In genomic region chr1:82358871-82359647, GRCm38 (mm10) we compare ENCODE assay signal across 8 mouse cellular contexts. TPM values are rescaled to one million over a fixed set of nuclear protein-coding genes. Genes with fewer than 3 reads are reported as not detected.
DNase-seq lines count a peak whose midpoint lies in the region; ATAC-seq and TF ChIP-seq lines count a peak whose summit lies in the region.

No protein-coding gene starts in this region.

- H3K4me2 ChIP-seq in midbrain, embryonic 12.5 days (replicated peaks) = no peak overlapping the region
- H3K4me2 ChIP-seq in forebrain, embryonic 16.5 days (ENCODE audit: low read length) = 0 out of 2 replicates have a peak overlapping the region, but pooled peaks have one; percentile 17
- H3K4me2 ChIP-seq in hindbrain, embryonic 14.5 days (replicated peaks) = peak overlapping the region; percentile 29
- peak overlapping the region; percentile 35 for H3K4me2 ChIP-seq in stomach, postnatal 0 days (replicated peaks; ENCODE audit: low read depth)

- peak; percentile 34; the same call in 1 of the 2 replicates for ATAC-seq in midbrain, embryonic 12.5 days (ENCODE audit: low FRiP score, low read depth)
- peak; percentile 64; the same call in 1 of the 2 replicates for ATAC-seq in forebrain, embryonic 16.5 days
- ATAC-seq in hindbrain, embryonic 14.5 days (ENCODE audit: low FRiP score) = peak; percentile 60
- ATAC-seq in stomach, postnatal 0 days (ENCODE audit: low FRiP score, low TSS enrichment) = no peak
- no peak for ATAC-seq in megakaryocyte-erythroid progenitor cell, adult 5-6 weeks (replicated peaks; ENCODE audit: low FRiP score, low TSS enrichment, poor library complexity, severe bottlenecking)

- H3K9me3 ChIP-seq in midbrain, embryonic 12.5 days = no peaks in the 10 kb centered on the region
- H3K9me3 ChIP-seq in midbrain, embryonic 10.5 days (replicated peaks) = no peaks in the 10 kb centered on the region
- H3K9me3 ChIP-seq in forebrain, embryonic 16.5 days (ENCODE audit: control insufficient read depth, low read length) = no peaks in the 10 kb centered on the region
- H3K9me3 ChIP-seq in hindbrain, embryonic 14.5 days (ENCODE audit: control insufficient read depth, low read length) = no peaks in the 10 kb centered on the region
- no peaks in the 10 kb centered on the region for H3K9me3 ChIP-seq in limb, embryonic 10.5 days (replicated peaks)
- H3K9me3 ChIP-seq in stomach, postnatal 0 days (ENCODE audit: control insufficient read depth, low read length) = no peaks in the 10 kb centered on the region

- TF ChIP-seq EP300 in stomach, postnatal 0 days (optimal IDR thresholded peaks at IDR 0.05) = no peak

- DNase-seq in midbrain, embryonic 10.5 days (ENCODE audit: low spot score) = no peak
- no peak for DNase-seq in hindbrain, embryonic 14.5 days (ENCODE audit: low spot score)
- no peak for DNase-seq in limb, embryonic 10.5 days (ENCODE audit: low spot score)
- no peak for DNase-seq in stomach, postnatal 0 days (ENCODE audit: low spot score)
- no peak for DNase-seq in cerebellum, postnatal 14 days

- no peaks in the 10 kb centered on the region for H3K36me3 ChIP-seq in midbrain, embryonic 12.5 days
- H3K36me3 ChIP-seq in midbrain, embryonic 10.5 days = no peaks in the 10 kb centered on the region
- no peaks in the 10 kb centered on the region for H3K36me3 ChIP-seq in forebrain, embryonic 16.5 days (ENCODE audit: control insufficient read depth, insufficient read depth)
- no peaks in the 10 kb centered on the region; the same call in 1 of the 2 replicates for H3K36me3 ChIP-seq in hindbrain, embryonic 14.5 days (replicated peaks; ENCODE audit: control insufficient read depth, insufficient read depth)
- H3K36me3 ChIP-seq in limb, embryonic 10.5 days = no peaks in the 10 kb centered on the region
- no peaks in the 10 kb centered on the region for H3K36me3 ChIP-seq in stomach, postnatal 0 days (ENCODE audit: control insufficient read depth, insufficient read depth, low read length)

- no peak overlapping the region for H3K9ac ChIP-seq in midbrain, embryonic 12.5 days (replicated peaks)
- H3K9ac ChIP-seq in forebrain, embryonic 16.5 days (replicated peaks; ENCODE audit: low read depth, low read length) = 0 out of 2 replicates have a peak overlapping the region, but pooled peaks have one; percentile 8
- no peak overlapping the region for H3K9ac ChIP-seq in hindbrain, embryonic 14.5 days
- H3K9ac ChIP-seq in stomach, postnatal 0 days (ENCODE audit: low read length) = no peak overlapping the region

- no peak for TF ChIP-seq CTCF in stomach, postnatal 0 days (IDR thresholded peaks at IDR 0.05; ENCODE audit: low read depth)

- no peak overlapping the region for H3K4me3 ChIP-seq in midbrain, embryonic 12.5 days
- no peak overlapping the region for H3K4me3 ChIP-seq in midbrain, embryonic 10.5 days
- H3K4me3 ChIP-seq in forebrain, embryonic 16.5 days (replicated peaks; ENCODE audit: low read length) = no peak overlapping the region
- H3K4me3 ChIP-seq in hindbrain, embryonic 14.5 days (replicated peaks; ENCODE audit: low read length) = no peak overlapping the region
- no peak overlapping the region for H3K4me3 ChIP-seq in limb, embryonic 10.5 days
- no peak overlapping the region for H3K4me3 ChIP-seq in stomach, postnatal 0 days (ENCODE audit: low read depth, low read length)

- H3K4me1 ChIP-seq in midbrain, embryonic 12.5 days = peaks cover 15% of the 10 kb centered on the region; the same call in 1 of the 2 replicates
- H3K4me1 ChIP-seq in midbrain, embryonic 10.5 days = 0 out of 2 replicates have a peak, but pooled peaks cover 3% of the 10 kb centered on the region
- H3K4me1 ChIP-seq in forebrain, embryonic 16.5 days (replicated peaks; ENCODE audit: control insufficient read depth, insufficient read depth, low read length) = 0 out of 2 replicates have a peak, but pooled peaks cover 3% of the 10 kb centered on the region
- peaks cover 8% of the 10 kb centered on the region; the same call in 1 of the 2 replicates for H3K4me1 ChIP-seq in hindbrain, embryonic 14.5 days (replicated peaks; ENCODE audit: control insufficient read depth, insufficient read depth, low read length)
- H3K4me1 ChIP-seq in limb, embryonic 10.5 days = peaks cover 41% of the 10 kb centered on the region
- no peaks in the 10 kb centered on the region for H3K4me1 ChIP-seq in stomach, postnatal 0 days (replicated peaks; ENCODE audit: control insufficient read depth, insufficient read depth)

- no peaks in the 10 kb centered on the region for H3K27me3 ChIP-seq in midbrain, embryonic 12.5 days
- no peaks in the 10 kb centered on the region for H3K27me3 ChIP-seq in midbrain, embryonic 10.5 days (ENCODE audit: low read depth, poor library complexity, severe bottlenecking)
- H3K27me3 ChIP-seq in forebrain, embryonic 16.5 days (replicated peaks; ENCODE audit: control insufficient read depth, insufficient read depth, low read length) = no peaks in the 10 kb centered on the region
- H3K27me3 ChIP-seq in hindbrain, embryonic 14.5 days (ENCODE audit: control insufficient read depth, insufficient read depth, low read length) = no peaks in the 10 kb centered on the region
- no peaks in the 10 kb centered on the region for H3K27me3 ChIP-seq in limb, embryonic 10.5 days (ENCODE audit: low read depth, poor library complexity, severe bottlenecking)
- H3K27me3 ChIP-seq in stomach, postnatal 0 days (ENCODE audit: control insufficient read depth, insufficient read depth, low read length) = no peaks in the 10 kb centered on the region

- 77% methylated on average over 20 of the region's 20 CpGs for WGBS in midbrain, embryonic 12.5 days
- 87% methylated on average over 20 of the region's 20 CpGs for WGBS in midbrain, embryonic 10.5 days
- 57% methylated on average over 20 of the region's 20 CpGs for WGBS in forebrain, embryonic 16.5 days
- 49% methylated on average over 20 of the region's 20 CpGs for WGBS in hindbrain, embryonic 14.5 days
- WGBS in limb, embryonic 10.5 days = 81% methylated on average over 20 of the region's 20 CpGs
- 51% methylated on average over 20 of the region's 20 CpGs for WGBS in stomach, postnatal 0 days

- H3K27ac ChIP-seq in midbrain, embryonic 12.5 days (replicated peaks) = no peak overlapping the region
- no peak overlapping the region for H3K27ac ChIP-seq in midbrain, embryonic 10.5 days (replicated peaks)
- H3K27ac ChIP-seq in forebrain, embryonic 16.5 days (ENCODE audit: low read length) = no peak overlapping the region
- H3K27ac ChIP-seq in hindbrain, embryonic 14.5 days = no peak overlapping the region
- H3K27ac ChIP-seq in limb, embryonic 10.5 days = peak overlapping the region; percentile 61; the same call in 1 of the 2 replicates
- H3K27ac ChIP-seq in stomach, postnatal 0 days (replicated peaks) = no peak overlapping the region

RNA-seq across cellular contexts. Expression of gene Rhbdd1, which starts 42.8 kb away (rescaled TPM):
- polyA plus RNA-seq in midbrain, embryonic 12.5 days (2016; fragmentation: Nextera tagmentation; extraction: Ambion mirVana) = 9.0 and 10.2 TPM in 2 replicates
- 8.8 and 9.9 TPM in 2 replicates for polyA plus RNA-seq in midbrain, embryonic 10.5 days (2016; fragmentation: Nextera tagmentation; extraction: Ambion mirVana)
- polyA plus RNA-seq in forebrain, embryonic 16.5 days (2015; fragmentation: Nextera tagmentation; extraction: Ambion mirVana) = 4.6 and 5.8 TPM in 2 replicates
- 2.6 and 3.1 TPM in 2 replicates for polyA plus RNA-seq in hindbrain, embryonic 14.5 days (2014; fragmentation: Nextera tagmentation; extraction: Ambion mirVana)
- polyA plus RNA-seq in limb, embryonic 10.5 days (2016; fragmentation: Nextera tagmentation; extraction: Ambion mirVana) = 8.4 and 9.1 TPM in 2 replicates
- 7.5 and 7.9 TPM in 2 replicates for polyA plus RNA-seq in stomach, postnatal 0 days (2015; fragmentation: Nextera tagmentation; extraction: Ambion mirVana)
- total RNA-seq in megakaryocyte-erythroid progenitor cell, adult 5-6 weeks (2014; fragmentation: Nextera tagmentation) = 7.7 and 10.8 TPM in 2 replicates
- total RNA-seq in megakaryocyte-erythroid progenitor cell, adult 5-6 weeks (2017) = 7.6 and 11.2 TPM in 2 replicates

Comparison
In these comparisons a context has a peak if more than half of its experiments do, and no peak if none do; other contexts are left out.
1. ATAC-seq: peak in midbrain, embryonic 12.5 days (single experiment), forebrain, embryonic 16.5 days (single experiment) and hindbrain, embryonic 14.5 days (single experiment); none in stomach, postnatal 0 days (single experiment) and megakaryocyte-erythroid progenitor cell, adult 5-6 weeks (single experiment).